ENCODE assay signal across 11 mouse cellular contexts in genomic region chr13:23537006-23537710, GRCm38 (mm10). TPM values are rescaled to one million over a fixed set of nuclear protein-coding genes. Genes with fewer than 3 reads are reported as not detected.
A peak's percentile ranks its signal among the peaks of the same experiment; 100 is the strongest.
DNase-seq lines count a peak whose midpoint lies in the region; ATAC-seq and TF ChIP-seq lines count a peak whose summit lies in the region.
"Had no signal": no experiment of that assay in that cellular context is flagged by ENCODE, and none has a peak within 500 bp of the region (broad histone marks: within the 10 kb centered on the region; RNA-seq: fewer than 3 reads in every experiment).

No protein-coding gene starts in this region.

- TF ChIP-seq RAD21 in MEL (IDR thresholded peaks at IDR 0.05; ENCODE audit: low read depth, low read length): no peak

- no peak for TF ChIP-seq EP300 in MEL (IDR thresholded peaks at IDR 0.05; ENCODE audit: low read depth in 1 of 2, low read length in 2 of 2)
- TF ChIP-seq EP300 in liver, embryonic 14.5 days (IDR thresholded peaks at IDR 0.05; ENCODE audit: low read depth): no peak

- H3K27ac ChIP-seq in kidney, embryonic 15.5 days: 0 out of 2 replicates have a peak overlapping the region, but pooled peaks have one; percentile 13
- H3K27ac ChIP-seq in MEL (ENCODE audit: control insufficient read depth, low read depth, low read length): no peak overlapping the region; the same call in 1 of the 2 replicates
- H3K27ac ChIP-seq in forebrain, embryonic 16.5 days (ENCODE audit: low read length): no peak overlapping the region
- peak overlapping the region; percentile 100 for H3K27ac ChIP-seq in liver, embryonic 14.5 days

- TF ChIP-seq POLR2A in MEL (IDR thresholded peaks at IDR 0.05; ENCODE audit: control insufficient read depth in 1 of 2, insufficient read depth in 1 of 2, low read depth in 1 of 2, low read length in 2 of 2, poor library complexity in 1 of 2): no peak
- no peak for TF ChIP-seq POLR2A in lung, adult 2 months (IDR thresholded peaks at IDR 0.05; ENCODE audit: borderline replicate concordance, extremely low read depth, low read depth, low read length)

- WGBS in kidney, embryonic 15.5 days: 73% methylated on average over 3 of the region's 3 CpGs
- 81% methylated on average over 3 of the region's 3 CpGs for WGBS in forebrain, embryonic 16.5 days
- WGBS in liver, embryonic 14.5 days (ENCODE audit: insufficient replicate concordance): 64% methylated on average over 3 of the region's 3 CpGs
- 64% methylated on average over 3 of the region's 3 CpGs for WGBS in lung, adult 2 months

- no peak for DNase-seq in kidney, adult 8-10 months
- peak; percentile 61 for DNase-seq in MEL (ENCODE audit: low read depth, low spot score)
- no peak for DNase-seq in liver, embryonic 14.5 days (ENCODE audit: low read depth in 3 of 3, low spot score in 3 of 3)
- DNase-seq in cerebellum, postnatal 14 days: no peak
- DNase-seq in lung, adult 2 months: no peak
- no peak for DNase-seq in left cerebral cortex, postnatal 14 days (ENCODE audit: low spot score in 2 of 2)
- DNase-seq: gastrocnemius, postnatal 36 days; right cerebral cortex, adult 18-20 months; thymus, postnatal 25 days had no signal

- no peak overlapping the region for H3K9ac ChIP-seq in kidney, embryonic 15.5 days
- H3K9ac ChIP-seq in MEL (ENCODE audit: control insufficient read depth, low read depth, low read length, poor library complexity, severe bottlenecking): peak overlapping the region; percentile 16
- H3K9ac ChIP-seq in forebrain, embryonic 16.5 days (replicated peaks; ENCODE audit: low read depth, low read length): no peak overlapping the region
- peak overlapping the region; percentile 94 for H3K9ac ChIP-seq in liver, embryonic 14.5 days (replicated peaks)

- no peaks in the 10 kb centered on the region for H3K36me3 ChIP-seq in kidney, embryonic 15.5 days
- peaks cover 0 to 30% of the 10 kb centered on the region in 2 experiments; a peak in 2 of 4 replicates for H3K36me3 ChIP-seq in MEL (ENCODE audit: control insufficient read depth in 1 of 2, insufficient read depth in 2 of 2, low read length in 2 of 2)
- H3K36me3 ChIP-seq in forebrain, embryonic 16.5 days (ENCODE audit: control insufficient read depth, insufficient read depth): no peaks in the 10 kb centered on the region
- H3K36me3 ChIP-seq in liver, embryonic 14.5 days (replicated peaks; ENCODE audit: control insufficient read depth, insufficient read depth, low read depth): no peaks in the 10 kb centered on the region

- H3K4me3 ChIP-seq in kidney, embryonic 15.5 days (replicated peaks): peak overlapping the region; percentile 56
- H3K4me3 ChIP-seq in MEL (ENCODE audit: control insufficient read depth in 1 of 2, insufficient read depth in 1 of 2, low read depth in 2 of 2, low read length in 2 of 2): no peak overlapping the region
- peak overlapping the region; percentile 11; the same call in 1 of the 2 replicates for H3K4me3 ChIP-seq in forebrain, embryonic 16.5 days (replicated peaks; ENCODE audit: low read length)
- H3K4me3 ChIP-seq in liver, embryonic 14.5 days (ENCODE audit: insufficient read depth in 1 of 2, low read depth in 2 of 2, low read length in 2 of 2): peak overlapping the region in 1 of 2 experiments; percentile 74; a peak in 2 of 4 replicates
- no peak overlapping the region for H3K4me3 ChIP-seq in lung, adult 2 months (replicated peaks; ENCODE audit: extremely low read depth, low read depth, low read length)

- H3K79me2 ChIP-seq in MEL (ENCODE audit: control insufficient read depth, insufficient read depth, low read length, poor library complexity): peaks cover 4% of the 10 kb centered on the region; the same call in 1 of the 2 replicates

- H3K4me1 ChIP-seq in kidney, embryonic 15.5 days: peaks cover 45% of the 10 kb centered on the region
- H3K4me1 ChIP-seq in MEL (ENCODE audit: control insufficient read depth in 1 of 2, insufficient read depth in 2 of 2, low read length in 2 of 2): peaks cover 2 to 4% of the 10 kb centered on the region in 2 experiments; a peak in 3 of 4 replicates
- H3K4me1 ChIP-seq in forebrain, embryonic 16.5 days (replicated peaks; ENCODE audit: control insufficient read depth, insufficient read depth, low read length): peaks cover 34% of the 10 kb centered on the region
- H3K4me1 ChIP-seq in liver, embryonic 14.5 days (replicated peaks; ENCODE audit: control insufficient read depth in 2 of 2, insufficient read depth in 2 of 2, low read length in 1 of 2): peaks cover 28 to 29% of the 10 kb centered on the region in 2 experiments
- peaks cover 2% of the 10 kb centered on the region; the same call in 1 of the 2 replicates for H3K4me1 ChIP-seq in lung, adult 2 months (ENCODE audit: control insufficient read depth, insufficient read depth, low read length)

- H3K27me3 ChIP-seq in kidney, embryonic 15.5 days: no peaks in the 10 kb centered on the region
- no peaks in the 10 kb centered on the region for H3K27me3 ChIP-seq in MEL (ENCODE audit: control insufficient read depth in 1 of 2, insufficient read depth in 2 of 2, low read length in 2 of 2)
- no peaks in the 10 kb centered on the region for H3K27me3 ChIP-seq in forebrain, embryonic 16.5 days (replicated peaks; ENCODE audit: control insufficient read depth, insufficient read depth, low read length)
- no peaks in the 10 kb centered on the region for H3K27me3 ChIP-seq in liver, embryonic 14.5 days (ENCODE audit: control insufficient read depth, insufficient read depth, low read length)

- no peak for ATAC-seq in kidney, embryonic 15.5 days (replicated peaks; ENCODE audit: low FRiP score)
- ATAC-seq in forebrain, embryonic 16.5 days: no peak
- no peak for ATAC-seq in liver, embryonic 14.5 days (ENCODE audit: insufficient read depth)

- TF ChIP-seq CTCF in MEL (IDR thresholded peaks at IDR 0.05 in 2 of 3, conservative IDR thresholded peaks at IDR 0.05 in 1 of 3; ENCODE audit: control insufficient read depth in 1 of 3, insufficient read depth in 1 of 3, low read depth in 2 of 3, low read length in 3 of 3, poor library complexity in 1 of 3, severe bottlenecking in 1 of 3): no peak
- no peak for TF ChIP-seq CTCF in liver, embryonic 14.5 days (IDR thresholded peaks at IDR 0.05; ENCODE audit: low read depth)
- TF ChIP-seq CTCF in lung, adult 2 months (IDR thresholded peaks at IDR 0.05; ENCODE audit: insufficient read depth, low read length): no peak

- H3K4me2 ChIP-seq in kidney, embryonic 15.5 days: peak overlapping the region; percentile 58
- H3K4me2 ChIP-seq in forebrain, embryonic 16.5 days (ENCODE audit: low read length): peak overlapping the region; percentile 38
- peak overlapping the region; percentile 95 for H3K4me2 ChIP-seq in liver, embryonic 14.5 days (ENCODE audit: low read depth)

- no peaks in the 10 kb centered on the region for H3K9me3 ChIP-seq in kidney, embryonic 15.5 days (replicated peaks)
- H3K9me3 ChIP-seq in MEL (replicated peaks; ENCODE audit: insufficient read depth, low read length): no peaks in the 10 kb centered on the region
- no peaks in the 10 kb centered on the region for H3K9me3 ChIP-seq in forebrain, embryonic 16.5 days (ENCODE audit: control insufficient read depth, low read length)
- no peaks in the 10 kb centered on the region for H3K9me3 ChIP-seq in liver, embryonic 14.5 days (ENCODE audit: control insufficient read depth, low read length)

- intact Hi-C loops in left cerebral cortex, postnatal 14 days (cut with DNase I): loop anchor here (10.0 kb wide), 1 partner anchor 1822 kb away; the partner anchor contains the start of genes Hist1h2ai, Hist1h2bl and Hist1h3h

RNA-seq across cellular contexts. Expression of gene Hist1h3g, which starts 1.9 kb away (rescaled TPM):
- polyA plus RNA-seq in kidney, embryonic 15.5 days (2015; fragmentation: Nextera tagmentation; extraction: Ambion mirVana): 6.6 and 6.9 TPM in 2 replicates
- total RNA-seq in MEL (2012; rRNA removed): 441 and 728 TPM in 2 replicates
- polyA plus RNA-seq in MEL (2012; ENCODE audit: insufficient read depth in 1 of 2, insufficient read length in 2 of 2, low read depth in 1 of 2, low replicate concordance in 2 of 2, missing spikeins in 1 of 2): 1 to 10 TPM in 1 of 2 experiments, not detected in 1; 5.2 TPM
- polyA plus RNA-seq in forebrain, embryonic 16.5 days (2015; fragmentation: Nextera tagmentation; extraction: Ambion mirVana): 1.5 and 3.2 TPM in 2 replicates
- 48.1 and 52.5 TPM in 2 replicates for polyA plus RNA-seq in liver, embryonic 14.5 days (2012; rRNA removed)
- 8.6 and 9.6 TPM in 2 replicates for polyA plus RNA-seq in liver, embryonic 14.5 days (2014; fragmentation: Nextera tagmentation; extraction: Ambion mirVana)
- 2.1 and 2.3 TPM in 2 replicates for polyA plus RNA-seq in lung, adult 2 months (2012; rRNA removed)
- total RNA-seq in left cerebral cortex, postnatal 14 days (2021): 1 to 10 TPM; 5.8 to 6.2 TPM

RNA-seq across cellular contexts. Expression of gene Hist1h2af, which starts 3.5 kb away (rescaled TPM):
- 3.3 and 7.3 TPM in 2 replicates for polyA plus RNA-seq in kidney, embryonic 15.5 days (2015; fragmentation: Nextera tagmentation; extraction: Ambion mirVana)
- total RNA-seq in MEL (2012; rRNA removed): 939 and 1,000 TPM in 2 replicates
- 10 to 100 TPM in 1 of 2 experiments, not detected in 1; 64.3 TPM for polyA plus RNA-seq in MEL (2012; ENCODE audit: insufficient read depth in 1 of 2, insufficient read length in 2 of 2, low read depth in 1 of 2, low replicate concordance in 2 of 2, missing spikeins in 1 of 2)
- not detected in 2 replicates for polyA plus RNA-seq in forebrain, embryonic 16.5 days (2015; fragmentation: Nextera tagmentation; extraction: Ambion mirVana)
- 375 and 609 TPM in 2 replicates for polyA plus RNA-seq in liver, embryonic 14.5 days (2012; rRNA removed)
- polyA plus RNA-seq in liver, embryonic 14.5 days (2014; fragmentation: Nextera tagmentation; extraction: Ambion mirVana): 14.2 and 17.4 TPM in 2 replicates
- 28.7 and 47.1 TPM in 2 replicates for polyA plus RNA-seq in lung, adult 2 months (2012; rRNA removed)
- 10 to 100 TPM in 1 of 2 experiments, 1 to 10 TPM in 1; 4.3 to 21.5 TPM for total RNA-seq in left cerebral cortex, postnatal 14 days (2021)

RNA-seq across cellular contexts. Expression of gene Hist1h2bh, which starts 6.0 kb away (rescaled TPM):
- 0.91 and 1.1 TPM in 2 replicates for polyA plus RNA-seq in kidney, embryonic 15.5 days (2015; fragmentation: Nextera tagmentation; extraction: Ambion mirVana)
- 275 and 350 TPM in 2 replicates for total RNA-seq in MEL (2012; rRNA removed)
- polyA plus RNA-seq in MEL (2012; ENCODE audit: insufficient read depth in 1 of 2, insufficient read length in 2 of 2, low read depth in 1 of 2, low replicate concordance in 2 of 2, missing spikeins in 1 of 2): under 1 TPM in 1 of 2 experiments, not detected in 1; 0.70 TPM
- 0.23 and 0.47 TPM in 2 replicates for polyA plus RNA-seq in forebrain, embryonic 16.5 days (2015; fragmentation: Nextera tagmentation; extraction: Ambion mirVana)
- 6.7 and 8.7 TPM in 2 replicates for polyA plus RNA-seq in liver, embryonic 14.5 days (2012; rRNA removed)
- 1.2 and 1.4 TPM in 2 replicates for polyA plus RNA-seq in liver, embryonic 14.5 days (2014; fragmentation: Nextera tagmentation; extraction: Ambion mirVana)
- 0.66 and 0.87 TPM in 2 replicates for polyA plus RNA-seq in lung, adult 2 months (2012; rRNA removed)
- total RNA-seq in left cerebral cortex, postnatal 14 days (2021): under 1 TPM; 0.91 to 0.92 TPM

RNA-seq across cellular contexts. Expression of gene Hist1h4h, which starts 6.3 kb away (rescaled TPM):
- polyA plus RNA-seq in kidney, embryonic 15.5 days (2015; fragmentation: Nextera tagmentation; extraction: Ambion mirVana): 7.5 and 7.8 TPM in 2 replicates
- total RNA-seq in MEL (2012; rRNA removed): 5,750 and 5,753 TPM in 2 replicates
- polyA plus RNA-seq in MEL (2012; ENCODE audit: insufficient read depth in 1 of 2, insufficient read length in 2 of 2, low read depth in 1 of 2, low replicate concordance in 2 of 2, missing spikeins in 1 of 2): 1 to 10 TPM in 1 of 2 experiments, not detected in 1; 9.9 TPM
- polyA plus RNA-seq in forebrain, embryonic 16.5 days (2015; fragmentation: Nextera tagmentation; extraction: Ambion mirVana): 2.9 and 4.6 TPM in 2 replicates
- polyA plus RNA-seq in liver, embryonic 14.5 days (2012; rRNA removed): 8.6 and 24.1 TPM in 2 replicates
- 5.3 and 6.1 TPM in 2 replicates for polyA plus RNA-seq in liver, embryonic 14.5 days (2014; fragmentation: Nextera tagmentation; extraction: Ambion mirVana)
- polyA plus RNA-seq in lung, adult 2 months (2012; rRNA removed): 27.1 and 28.0 TPM in 2 replicates
- 100 to 1,000 TPM; 264 to 291 TPM for total RNA-seq in left cerebral cortex, postnatal 14 days (2021)

RNA-seq across cellular contexts. Expression of gene Hist1h3f, which starts 6.7 kb away (rescaled TPM):
- 0.86 and 1.3 TPM in 2 replicates for polyA plus RNA-seq in kidney, embryonic 15.5 days (2015; fragmentation: Nextera tagmentation; extraction: Ambion mirVana)
- 541 and 709 TPM in 2 replicates for total RNA-seq in MEL (2012; rRNA removed)
- 1 to 10 TPM in 1 of 2 experiments, not detected in 1; 1.2 TPM for polyA plus RNA-seq in MEL (2012; ENCODE audit: insufficient read depth in 1 of 2, insufficient read length in 2 of 2, low read depth in 1 of 2, low replicate concordance in 2 of 2, missing spikeins in 1 of 2)
- polyA plus RNA-seq in forebrain, embryonic 16.5 days (2015; fragmentation: Nextera tagmentation; extraction: Ambion mirVana): 0.30 and 0.61 TPM in 2 replicates
- 5.1 and 13.6 TPM in 2 replicates for polyA plus RNA-seq in liver, embryonic 14.5 days (2012; rRNA removed)
- 1.00 and 1.1 TPM in 2 replicates for polyA plus RNA-seq in liver, embryonic 14.5 days (2014; fragmentation: Nextera tagmentation; extraction: Ambion mirVana)
- 1.3 and 1.7 TPM in 2 replicates for polyA plus RNA-seq in lung, adult 2 months (2012; rRNA removed)
- total RNA-seq in left cerebral cortex, postnatal 14 days (2021): 10 to 100 TPM; 18.7 to 21.0 TPM

Comparison
In these comparisons a context has a peak if more than half of its experiments do, and no peak if none do; other contexts are left out.
1. H3K27ac ChIP-seq: peak in kidney, embryonic 15.5 days (single experiment) and liver, embryonic 14.5 days (single experiment); none in MEL (single experiment) and forebrain, embryonic 16.5 days (single experiment).
2. H3K4me2 ChIP-seq: peak in every context shown above with its lines; median percentile 95 in liver, embryonic 14.5 days; 58 in kidney, embryonic 15.5 days; 38 in forebrain, embryonic 16.5 days.
3. H3K4me3 ChIP-seq: peak in kidney, embryonic 15.5 days (single experiment) and forebrain, embryonic 16.5 days (single experiment); none in MEL (0 of 2) and lung, adult 2 months (single experiment).
4. H3K9ac ChIP-seq: peak in MEL (single experiment) and liver, embryonic 14.5 days (single experiment); none in kidney, embryonic 15.5 days (single experiment) and forebrain, embryonic 16.5 days (single experiment).